In the genomic region with DNA sequence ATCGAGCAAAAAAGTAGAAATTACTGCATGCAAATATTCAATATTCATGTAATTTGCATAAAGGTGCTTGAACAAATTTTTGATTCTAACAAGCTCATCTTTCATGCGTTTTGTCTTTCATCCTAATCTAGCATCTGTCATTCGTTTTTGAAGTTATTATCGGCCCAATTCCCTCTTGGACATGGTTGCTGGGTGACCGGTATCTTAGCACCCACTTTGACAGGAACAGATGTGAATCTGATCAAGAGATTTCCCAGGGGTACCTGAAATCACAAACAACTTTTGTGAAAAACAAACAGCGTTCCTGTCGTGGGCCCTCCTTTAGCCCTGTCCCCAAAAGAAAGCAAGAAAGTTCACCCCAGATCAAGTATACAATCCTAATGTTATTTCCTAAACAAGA, we compare ENCODE assay signal across 15 mouse cellular contexts.
"Had no signal": no experiment of that assay in that cellular context is flagged by ENCODE, and none has a peak within 500 bp of the region (broad histone marks: within the 10 kb centered on the region; RNA-seq: fewer than 3 reads in every experiment).

No protein-coding gene starts in this region.

- H3K27me3 ChIP-seq: limb, embryonic 12.5 days; liver, embryonic 13.5 days; lung, embryonic 15.5 days had no signal

- H3K36me3 ChIP-seq: liver, embryonic 13.5 days; lung, embryonic 15.5 days had no signal

- H3K4me1 ChIP-seq: limb, embryonic 12.5 days; liver, embryonic 13.5 days; lung, embryonic 15.5 days had no signal

- H3K9ac ChIP-seq: limb, embryonic 12.5 days; liver, embryonic 13.5 days; liver, postnatal 0 days; lung, embryonic 15.5 days had no signal

- H3K4me2 ChIP-seq: limb, embryonic 12.5 days; liver, embryonic 13.5 days; lung, embryonic 15.5 days had no signal

- H3K9me3 ChIP-seq: limb, embryonic 12.5 days; liver, embryonic 13.5 days; lung, embryonic 15.5 days had no signal

- ATAC-seq: intestine, embryonic 16.5 days; liver, postnatal 0 days had no signal

- H3K4me3 ChIP-seq: limb, embryonic 12.5 days; liver, embryonic 13.5 days; lung, embryonic 15.5 days had no signal

- H3K27ac ChIP-seq: limb, embryonic 12.5 days; liver, embryonic 13.5 days; lung, embryonic 15.5 days had no signal

- DNase-seq: kidney, adult 2 months; kidney, postnatal 25 days; layer of hippocampus, postnatal 36 days; liver; liver, embryonic 13.5 days; liver, postnatal 0 days; lung, postnatal 14 days; retina, postnatal 1 day; right cerebral cortex, postnatal 4 days; spleen, adult 18-20 months; thymus, adult 18-20 months; thymus, postnatal 14 days had no signal
